ENCODE assay signal across 18 mouse cellular contexts in the genomic region with DNA sequence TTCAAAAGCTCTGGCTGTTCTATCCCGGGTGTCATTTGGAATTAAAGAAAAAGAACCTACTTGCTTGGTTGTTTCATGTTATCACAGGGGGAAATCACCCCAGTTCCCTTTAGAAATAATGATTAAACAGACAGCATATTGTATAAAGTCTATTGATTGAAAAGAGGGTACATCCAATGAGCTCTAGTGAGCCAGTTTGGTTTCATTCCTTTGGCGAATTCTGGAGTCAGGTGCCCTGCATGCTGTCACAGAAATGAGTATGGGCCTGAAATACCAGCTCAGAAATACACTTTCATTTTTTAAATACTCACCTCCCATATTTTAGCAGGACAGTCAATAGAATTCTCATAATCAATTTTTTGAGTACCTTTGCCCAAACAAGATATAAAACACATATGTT.
DNase-seq lines count a peak whose midpoint lies in the region; ATAC-seq and TF ChIP-seq lines count a peak whose summit lies in the region.
"Had no signal": no experiment of that assay in that cellular context is flagged by ENCODE, and none has a peak within 500 bp of the region (broad histone marks: within the 10 kb centered on the region; RNA-seq: fewer than 3 reads in every experiment).

No protein-coding gene starts in this region.

- H3K9ac ChIP-seq in forebrain, embryonic 12.5 days = no peak overlapping the region
- H3K9ac ChIP-seq in hindbrain, postnatal 0 days (replicated peaks; ENCODE audit: low read length) = no peak overlapping the region
- H3K9ac ChIP-seq in midbrain, embryonic 16.5 days (ENCODE audit: low read depth, low read length) = no peak overlapping the region
- H3K9ac ChIP-seq: embryonic facial prominence, embryonic 15.5 days; heart, embryonic 13.5 days; liver, embryonic 12.5 days had no signal

- no peaks in the 10 kb centered on the region for H3K36me3 ChIP-seq in forebrain, embryonic 10.5 days (replicated peaks)
- H3K36me3 ChIP-seq in forebrain, embryonic 12.5 days (replicated peaks) = no peaks in the 10 kb centered on the region
- H3K36me3 ChIP-seq in hindbrain, postnatal 0 days (ENCODE audit: insufficient read depth, low read length) = no peaks in the 10 kb centered on the region
- H3K36me3 ChIP-seq in midbrain, embryonic 16.5 days (ENCODE audit: control insufficient read depth, insufficient read depth, low read length) = no peaks in the 10 kb centered on the region
- H3K36me3 ChIP-seq: embryonic facial prominence, embryonic 15.5 days; heart, embryonic 13.5 days; liver, embryonic 12.5 days had no signal

- peak overlapping the region; percentile 81 for H3K27ac ChIP-seq in forebrain, embryonic 10.5 days
- peak overlapping the region; percentile 73 for H3K27ac ChIP-seq in forebrain, embryonic 12.5 days
- no peak overlapping the region for H3K27ac ChIP-seq in hindbrain, postnatal 0 days
- peak overlapping the region; percentile 63 for H3K27ac ChIP-seq in midbrain, embryonic 16.5 days (ENCODE audit: low read length)
- H3K27ac ChIP-seq in gastrocnemius, adult 2 months = no peak overlapping the region
- H3K27ac ChIP-seq: embryonic facial prominence, embryonic 15.5 days; heart, embryonic 13.5 days; layer of hippocampus, adult 2 months; liver, embryonic 12.5 days had no signal

- H3K27me3 ChIP-seq in forebrain, embryonic 10.5 days (ENCODE audit: poor library complexity, severe bottlenecking) = no peaks in the 10 kb centered on the region
- H3K27me3 ChIP-seq in forebrain, embryonic 12.5 days = 0 out of 2 replicates have a peak, but pooled peaks cover 4% of the 10 kb centered on the region
- no peaks in the 10 kb centered on the region for H3K27me3 ChIP-seq in hindbrain, postnatal 0 days (ENCODE audit: insufficient read depth, low read length)
- H3K27me3 ChIP-seq in midbrain, embryonic 16.5 days (ENCODE audit: control insufficient read depth, insufficient read depth, low read depth, low read length) = no peaks in the 10 kb centered on the region
- H3K27me3 ChIP-seq: embryonic facial prominence, embryonic 15.5 days; heart, embryonic 13.5 days; liver, embryonic 12.5 days; megakaryocyte, embryonic 14.5 days had no signal

- DNase-seq in forebrain, embryonic 10.5 days (ENCODE audit: extremely low spot score, low spot score) = no peak
- no peak for DNase-seq in hindbrain, postnatal 0 days (ENCODE audit: low spot score)
- DNase-seq in gastrocnemius, adult 2 months = no peak
- DNase-seq: adrenal gland, postnatal 10 days; cerebellum, adult 9-10 months; gastrocnemius, postnatal 14 days; kidney, adult 2 months; thymus, adult 18-20 months had no signal

- intact Hi-C loops in gastrocnemius, adult 2 months (cut with DNase I) = no loop called here

- no peak for TF ChIP-seq CTCF in hindbrain, postnatal 0 days (IDR thresholded peaks at IDR 0.05; ENCODE audit: low read depth)
- TF ChIP-seq CTCF in gastrocnemius, adult 2 months (IDR thresholded peaks at IDR 0.05) = no peak

- ATAC-seq in forebrain, embryonic 12.5 days (ENCODE audit: low FRiP score) = no peak
- no peak for ATAC-seq in hindbrain, postnatal 0 days
- no peak for ATAC-seq in midbrain, embryonic 16.5 days
- ATAC-seq in inflammation-experienced regulatory T-cells, adult 6 months = no peak
- no peak for ATAC-seq in cerebellum, adult (ENCODE audit: insufficient number of reproducible peaks, low FRiP score, low TSS enrichment)
- ATAC-seq: CD4-positive, CD25-positive, alpha-beta regulatory T cell, adult 4 months; liver, embryonic 12.5 days had no signal

- peak overlapping the region; percentile 36; the same call in 1 of the 2 replicates for H3K4me3 ChIP-seq in forebrain, embryonic 10.5 days
- H3K4me3 ChIP-seq in forebrain, embryonic 12.5 days (replicated peaks) = no peak overlapping the region
- no peak overlapping the region for H3K4me3 ChIP-seq in hindbrain, postnatal 0 days (ENCODE audit: low read length)
- no peak overlapping the region for H3K4me3 ChIP-seq in midbrain, embryonic 16.5 days (ENCODE audit: low read depth, low read length)
- H3K4me3 ChIP-seq in gastrocnemius, adult 2 months = no peak overlapping the region
- H3K4me3 ChIP-seq: embryonic facial prominence, embryonic 15.5 days; heart, embryonic 13.5 days; layer of hippocampus, adult 2 months; liver, embryonic 12.5 days; megakaryocyte, embryonic 14.5 days had no signal

- WGBS in forebrain, embryonic 10.5 days = 29% methylated on average over 2 of the region's 2 CpGs
- 14% methylated on average over 2 of the region's 2 CpGs for WGBS in forebrain, embryonic 12.5 days
- WGBS in hindbrain, postnatal 0 days = 35% methylated on average over 2 of the region's 2 CpGs
- 15% methylated on average over 2 of the region's 2 CpGs for WGBS in midbrain, embryonic 16.5 days

- H3K9me3 ChIP-seq in forebrain, embryonic 10.5 days = no peaks in the 10 kb centered on the region
- no peaks in the 10 kb centered on the region for H3K9me3 ChIP-seq in forebrain, embryonic 12.5 days
- H3K9me3 ChIP-seq in hindbrain, postnatal 0 days (ENCODE audit: low read length) = no peaks in the 10 kb centered on the region
- H3K9me3 ChIP-seq in midbrain, embryonic 16.5 days (replicated peaks; ENCODE audit: control insufficient read depth, low read length, poor library complexity, severe bottlenecking) = no peaks in the 10 kb centered on the region
- H3K9me3 ChIP-seq: embryonic facial prominence, embryonic 15.5 days; heart, embryonic 13.5 days; liver, embryonic 12.5 days had no signal

- H3K4me1 ChIP-seq in forebrain, embryonic 10.5 days = peaks cover 26% of the 10 kb centered on the region
- H3K4me1 ChIP-seq in forebrain, embryonic 12.5 days = peaks cover 23% of the 10 kb centered on the region
- no peaks in the 10 kb centered on the region for H3K4me1 ChIP-seq in hindbrain, postnatal 0 days (ENCODE audit: insufficient read depth, low read length)
- H3K4me1 ChIP-seq in midbrain, embryonic 16.5 days (ENCODE audit: control insufficient read depth, insufficient read depth, low read length) = peaks cover 15% of the 10 kb centered on the region
- H3K4me1 ChIP-seq: liver, embryonic 12.5 days; megakaryocyte, embryonic 14.5 days had no signal

- peak overlapping the region; percentile 45; the same call in 1 of the 2 replicates for H3K4me2 ChIP-seq in forebrain, embryonic 12.5 days
- H3K4me2 ChIP-seq in hindbrain, postnatal 0 days (ENCODE audit: low read depth, low read length) = peak overlapping the region; percentile 29; the same call in 1 of the 2 replicates
- peak overlapping the region; percentile 40 for H3K4me2 ChIP-seq in midbrain, embryonic 16.5 days (ENCODE audit: low read length)
- H3K4me2 ChIP-seq: embryonic facial prominence, embryonic 15.5 days; heart, embryonic 13.5 days; liver, embryonic 12.5 days had no signal

Comparison
In these comparisons a context has a peak if more than half of its experiments do, and no peak if none do; other contexts are left out.
1. H3K27ac ChIP-seq: peak in forebrain, embryonic 10.5 days (single experiment), forebrain, embryonic 12.5 days (single experiment) and midbrain, embryonic 16.5 days (single experiment); none in hindbrain, postnatal 0 days (single experiment) and gastrocnemius, adult 2 months (single experiment).
2. Peak in every context shown above with its lines, with median percentiles within 50 percentile points of each other: H3K4me2 ChIP-seq.